Mouse (Mus musculus) forebrain, embryonic 14.5 days (tissue): ENCODE data around the gene Abcg8. TPM values are rescaled to one million over a fixed set of nuclear protein-coding genes. Genes with fewer than 3 reads are reported as not detected.
A peak's percentile ranks its signal among the peaks of the same experiment; 100 is the strongest.

Source experiments
- ATAC-seq: fragments of 200-750 bp; cut with Nextera tagmentation; 2 replicates; pipeline ENCODE4 v1.8.0; 2017; ENCODE audit warnings: mild to moderate bottlenecking, moderate library complexity
- DNase-seq: peaks from one replicate; pipeline ENCODE4 v3.0.0-alpha.2; 2015; ENCODE audit warnings: low spot score
- H3K27ac ChIP-seq: fragments of 300-500 bp; sonication (generic); 2 replicates; pipeline ENCODE4 v1.5.1; 2014; ENCODE audit warnings: low read depth, mild to moderate bottlenecking, control low read depth, low read length, moderate library complexity
- H3K27me3 ChIP-seq: fragments of 300-500 bp; sonication (generic); replicated peaks from 2 replicates; pipeline ENCODE4 v1.6.1; 2014; ENCODE audit warnings: low read length, control low read depth, mixed read lengths; ENCODE audit not compliant: control insufficient read depth, insufficient read depth
- H3K36me3 ChIP-seq: fragments of 300-500 bp; sonication (generic); 2 replicates; pipeline ENCODE4 v1.6.1; 2014; ENCODE audit warnings: low read length, control low read depth; ENCODE audit not compliant: control insufficient read depth, insufficient read depth
- H3K4me1 ChIP-seq: fragments of 300-500 bp; sonication (generic); 2 replicates; pipeline ENCODE4 v1.6.1; 2014; ENCODE audit warnings: antibody characterized with exemption, low read length, control low read depth; ENCODE audit not compliant: control insufficient read depth, insufficient read depth
- H3K4me2 ChIP-seq: fragments of 300-500 bp; sonication (generic); 2 replicates; pipeline ENCODE4 v1.6.1; 2014; ENCODE audit warnings: mild to moderate bottlenecking, control low read depth, low read length
- H3K4me3 ChIP-seq: fragments of 300-500 bp; sonication (generic); 2 replicates; pipeline ENCODE4 v1.5.1; 2014; ENCODE audit warnings: low read depth, low read length, control low read depth
- H3K9ac ChIP-seq: fragments of 300-500 bp; sonication (generic); 2 replicates; pipeline ENCODE4 v1.6.1; 2014; ENCODE audit warnings: mild to moderate bottlenecking, low read length, control low read depth, moderate library complexity
- H3K9me3 ChIP-seq: fragments of 300-500 bp; sonication (generic); replicated peaks from 2 replicates; pipeline ENCODE4 v1.6.1; 2016; ENCODE audit warnings: low read length, control low read depth, mixed read lengths; ENCODE audit not compliant: control insufficient read depth
- WGBS: fragments of 180-500 bp; shearing (Covaris S2); extraction: QIAGEN DNeasy Blood & Tissue Kit; methylation state at CpG from one replicate; pipeline ENCODE4 v1.1.7; 2014; 5-methylcytosine and 5-hydroxymethylcytosine counted together
- polyA plus RNA-seq: library from polyadenylated mRNA; unstranded; fragments of >200 nt; fragmentation: Nextera tagmentation; extraction: Ambion mirVana; gene quantifications from 2 replicates; pipeline ENCODE4 v1.2.1, GENCODE M21; 2014

The Abcg8 gene
- polyA plus RNA-seq, 1 experiment from 2014 or later = 0.05 TPM

DNA sequence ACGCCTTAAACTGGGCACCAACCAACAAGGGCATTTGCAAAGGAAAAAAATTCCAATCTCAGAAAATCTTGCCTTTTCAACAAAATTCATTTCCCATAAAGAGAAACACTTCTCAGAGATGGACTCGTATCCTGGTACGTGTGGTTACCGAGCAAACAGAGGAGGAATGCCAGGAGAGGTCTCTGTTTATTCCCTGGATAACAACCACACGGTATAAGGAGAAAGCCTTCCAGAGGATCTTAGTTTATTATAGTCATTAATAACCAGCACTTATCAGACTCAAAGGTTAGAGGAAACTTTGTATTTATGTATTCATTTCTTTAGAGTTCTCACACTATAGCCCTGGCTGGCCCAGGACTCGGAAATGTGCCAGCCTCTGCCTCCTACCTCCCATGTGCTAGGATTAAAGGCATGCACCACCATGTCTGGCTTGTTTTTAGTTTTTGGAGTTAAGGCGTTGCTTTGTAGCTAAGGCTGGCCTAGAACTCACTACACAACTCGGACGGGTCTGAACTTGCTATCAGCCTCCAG is 72.1 kb downstream of the Abcg8 start:
- H3K4me1 ChIP-seq = peaks cover 36% of the 10 kb centered on the region
- no peaks in the 10 kb centered on the region for H3K9me3 ChIP-seq
- H3K4me3 ChIP-seq = no peak overlapping the region
- H3K27me3 ChIP-seq = no peaks in the 10 kb centered on the region
- ATAC-seq = no peak
- no peak overlapping the region for H3K4me2 ChIP-seq
- no peak overlapping the region for H3K27ac ChIP-seq
- DNase-seq = no peak
- 84% methylated on average over 9 of the region's 9 CpGs for WGBS
- 0 out of 2 replicates have a peak, but pooled peaks cover 7% of the 10 kb centered on the region for H3K36me3 ChIP-seq
- H3K9ac ChIP-seq = no peak overlapping the region

- Histone ChIP-seq H3K27me3 (no peaks in the 10 kb centered on the region), H3K9ac (no peak overlapping the region), H3K36me3 (0 out of 2 replicates have a peak, but pooled peaks cover 8% of the 10 kb centered on the region), H3K4me1 (peaks cover 36% of the 10 kb centered on the region), H3K4me3 (no peak overlapping the region), H3K27ac (peak overlapping the region; percentile 34; the same call in 1 of the 2 replicates), H3K4me2 (no peak overlapping the region), H3K9me3 (no peaks in the 10 kb centered on the region)
- ATAC-seq (peak; percentile 83), DNase-seq (peak; percentile 89)
- WGBS = 11% methylated on average over 8 of the region's 8 CpGs
Measured at GRCm38 (mm10) chr17:84749297-84749696, 73.2 kb downstream of the Abcg8 start.

Other genes with a start within 250 kb of the Abcg8 start
- 4.0 and 7.0 TPM in 2 replicates for gene Thada, start 210.1 kb upstream of the Abcg8 start, polyA plus RNA-seq
- gene Plekhh2, start 164.4 kb upstream of the Abcg8 start, polyA plus RNA-seq = 0.88 and 1.3 TPM in 2 replicates
- gene Dync2li1, start 49.8 kb upstream of the Abcg8 start, polyA plus RNA-seq = 42.5 and 43.3 TPM in 2 replicates
- 3.6 and 4.1 TPM in 2 replicates for gene Abcg5, start 6.7 kb downstream of the Abcg8 start, polyA plus RNA-seq
- 29.9 and 38.7 TPM in 2 replicates for gene Lrpprc, start 114.5 kb downstream of the Abcg8 start, polyA plus RNA-seq